Mouse (Mus musculus) spleen, adult 2 months (tissue): Measurements from ENCODE around the gene Clnk.

Source experiments
- CTCF ChIP-seq: fragments of 200-500 bp; IDR thresholded peaks from 2 replicates; pipeline ENCODE4 v1.5.1; 2011; ENCODE audit warnings: mild to moderate bottlenecking, inconsistent platforms; ENCODE audit not compliant: insufficient read depth, insufficient read length, insufficient replicate concordance; ENCODE audit errors: extremely low read depth
- POLR2A ChIP-seq: fragments of 200-500 bp; IDR thresholded peaks from 2 replicates; pipeline ENCODE4 v1.6.1; 2011; ENCODE audit warnings: low read depth, low read length, inconsistent platforms

DNA sequence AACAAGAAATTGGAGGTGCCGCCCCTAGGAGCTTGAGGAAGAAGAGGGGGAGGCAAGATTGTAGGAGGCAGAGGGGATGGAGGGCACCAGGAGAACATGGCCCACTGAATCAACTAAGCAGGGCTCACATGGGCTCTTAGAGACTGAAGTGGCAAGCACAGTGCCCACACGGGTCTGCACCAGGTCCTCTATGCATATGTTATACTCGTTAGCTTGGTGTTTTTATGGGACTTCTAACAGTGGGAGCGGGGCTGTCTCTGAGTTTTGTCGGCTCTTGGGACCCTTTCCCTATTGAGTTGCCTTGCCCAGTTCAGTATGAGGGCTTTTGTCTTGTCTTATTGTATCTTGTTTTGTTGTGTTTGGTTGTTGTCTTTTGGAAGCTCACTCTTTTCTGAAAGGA is 50.0 kb downstream of the Clnk start:
- TF ChIP-seq CTCF (no peak), POLR2A (no peak)
